Mouse (Mus musculus) brain, embryonic 14.5 days (tissue): Measurements from ENCODE around the gene Col27a1. TPM values are rescaled to one million over a fixed set of nuclear protein-coding genes. Genes with fewer than 3 reads are reported as not detected.

Experiments used
- DNase-seq: peaks from one replicate; pipeline ENCODE4 v3.0.0-alpha.2; 2011; ENCODE audit warnings: low read depth
- CTCF ChIP-seq: fragments of 200-500 bp; IDR thresholded peaks from 2 replicates; pipeline ENCODE4 v1.5.1; 2012; ENCODE audit warnings: inconsistent platforms, mild to moderate bottlenecking, moderate library complexity, borderline replicate concordance; ENCODE audit not compliant: insufficient read depth, insufficient read length; ENCODE audit errors: extremely low read depth
- POLR2A ChIP-seq: fragments of 200-500 bp; IDR thresholded peaks from 2 replicates; pipeline ENCODE4 v1.6.1; 2012; ENCODE audit warnings: mild to moderate bottlenecking, inconsistent platforms, borderline replicate concordance; ENCODE audit not compliant: poor library complexity, insufficient read depth, insufficient read length, severe bottlenecking; ENCODE audit errors: extremely low read depth
- polyA plus RNA-seq: library from polyadenylated mRNA; depleted of rRNA; stranded (reverse); fragments of >200 nt; gene quantifications from 2 replicates; pipeline ENCODE4 v1.2.3, GENCODE M21; 2012; rRNA removed

Col27a1 gene
- polyA plus RNA-seq, 1 experiment: 6.5 TPM

DNA sequence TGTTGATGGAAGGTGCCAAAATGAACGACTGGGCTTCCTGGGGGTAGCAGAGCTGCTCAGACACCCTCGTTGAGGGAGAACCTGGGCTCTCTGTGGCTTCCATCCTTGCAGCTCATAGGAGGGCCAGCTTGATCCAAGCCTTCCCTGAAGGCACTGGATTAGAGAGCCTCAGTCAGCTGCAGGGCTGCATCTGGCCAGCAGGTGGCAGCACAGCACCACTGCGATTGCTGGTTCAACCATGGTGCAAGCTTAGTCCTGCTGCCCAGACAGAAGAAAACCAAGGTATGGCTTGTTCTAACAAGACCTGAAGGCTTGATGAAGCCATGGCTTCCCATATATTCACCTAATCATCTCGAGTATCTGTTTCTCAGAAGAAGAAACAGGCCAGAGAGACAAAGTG lies 154.8 kb downstream of the Col27a1 start:
- TF ChIP-seq POLR2A (no peak), CTCF (peak; percentile 99)
- DNase-seq: peak; percentile 80

DNA sequence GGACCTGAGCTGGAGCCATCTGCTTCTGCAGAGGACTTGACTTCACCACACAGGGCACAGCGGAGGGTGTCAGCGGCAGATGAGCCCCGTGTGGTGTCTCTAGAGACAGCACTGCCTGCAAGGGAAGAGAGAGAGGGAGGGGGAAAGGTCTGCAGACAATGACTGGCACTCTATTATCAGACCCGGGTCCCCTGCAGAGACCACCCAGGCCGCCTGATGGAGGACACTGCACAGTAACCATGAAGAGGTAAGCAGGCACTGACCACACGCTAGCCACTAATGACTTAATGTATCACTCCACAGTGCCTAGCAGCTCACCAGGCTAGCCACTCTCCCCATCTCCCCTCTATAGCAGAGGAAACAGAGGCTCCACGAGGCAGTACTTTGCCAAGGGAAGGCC lies 157.1 kb downstream of the Col27a1 start:
- TF ChIP-seq POLR2A: no peak
- TF ChIP-seq CTCF: no peak
- DNase-seq: no peak

DNA sequence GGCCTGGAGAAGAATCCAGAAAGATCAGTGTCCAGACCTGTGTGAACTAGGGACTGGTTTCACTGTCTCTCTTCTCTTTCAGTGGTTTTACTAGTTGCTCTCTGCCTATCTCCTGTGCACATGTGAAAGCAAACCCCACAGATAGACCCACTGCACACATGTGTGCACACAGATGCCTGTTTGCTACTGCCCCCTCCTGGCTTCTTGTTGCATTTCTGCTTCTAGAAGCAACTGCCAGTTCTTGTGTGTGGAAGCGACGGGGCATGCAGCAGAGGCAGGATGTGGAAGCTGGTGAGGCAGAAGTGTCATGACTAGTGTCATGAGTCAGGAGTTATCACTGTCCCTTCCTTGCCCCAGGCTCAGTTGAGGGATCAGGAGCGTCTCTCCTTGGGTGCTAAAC lies 158.1 kb downstream of the Col27a1 start:
- DNase-seq: peak; percentile 59
- TF ChIP-seq POLR2A: no peak
- TF ChIP-seq CTCF: peak; percentile 60; the same call in 1 of the 2 replicates

DNA sequence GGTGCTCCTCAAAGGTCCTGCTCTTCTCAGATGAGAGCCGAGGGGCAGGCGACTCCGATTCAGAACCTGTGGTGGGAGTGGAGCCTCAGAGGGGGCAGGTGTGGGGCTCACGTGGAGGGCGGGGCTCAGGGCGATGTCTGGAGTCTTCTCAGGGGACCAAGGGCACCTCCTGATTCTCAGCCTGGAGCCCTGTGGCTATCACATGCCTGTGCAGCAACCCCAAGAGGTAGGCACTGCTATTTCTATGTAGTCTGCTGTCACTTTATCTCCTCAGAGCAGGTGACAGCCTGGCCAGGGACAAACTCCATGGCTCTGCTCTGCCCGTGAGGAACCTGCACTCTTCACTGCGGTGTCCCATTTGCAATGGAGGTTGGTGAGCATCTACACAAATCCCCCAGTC lies 159.6 kb downstream of the Col27a1 start:
- TF ChIP-seq POLR2A (no peak), CTCF (no peak)
- DNase-seq: no peak

DNA sequence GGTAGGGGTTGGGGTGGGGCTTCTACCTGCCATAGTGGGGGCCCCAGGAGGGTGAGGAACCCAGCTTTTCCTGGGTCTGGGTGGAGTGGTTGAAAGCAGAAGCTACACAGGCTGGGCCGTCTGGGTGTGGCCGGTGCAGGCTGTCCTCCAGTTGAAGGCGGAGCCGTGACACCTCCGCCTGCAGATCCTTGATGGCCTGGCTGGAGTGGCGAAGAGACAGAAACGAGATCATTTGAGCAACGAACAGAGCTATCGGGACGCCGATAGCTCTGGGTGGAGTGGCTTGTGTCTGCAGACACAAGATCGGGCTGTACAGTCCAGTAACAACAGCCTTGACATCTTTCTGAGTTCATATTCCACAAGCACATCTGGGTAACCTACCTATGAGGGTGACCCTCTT lies 160.5 kb downstream of the Col27a1 start:
- DNase-seq: no peak
- no peak for TF ChIP-seq POLR2A
- no peak for TF ChIP-seq CTCF

DNA sequence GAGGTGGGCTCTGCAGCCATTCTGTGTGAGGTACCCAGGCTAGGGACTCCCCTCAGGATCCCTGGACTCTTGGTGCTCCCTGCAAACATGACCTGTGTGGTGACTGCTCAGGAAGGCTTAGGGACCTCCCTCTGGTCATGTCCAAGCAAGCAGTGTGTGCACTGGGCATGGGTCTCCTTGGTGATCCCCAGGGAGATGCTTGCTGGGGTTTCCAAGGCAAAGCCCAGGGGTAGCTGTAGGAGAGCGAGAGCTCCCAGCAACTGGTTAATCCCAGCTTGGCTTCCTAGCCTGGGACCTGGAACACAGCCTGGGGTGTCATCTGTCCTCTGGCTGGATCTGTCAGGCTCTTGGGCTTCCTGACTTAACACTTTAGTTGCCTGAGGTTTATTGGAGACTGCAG lies 161.6 kb downstream of the Col27a1 start:
- peak; percentile 69 for DNase-seq
- TF ChIP-seq POLR2A (no peak), CTCF (no peak)

DNA sequence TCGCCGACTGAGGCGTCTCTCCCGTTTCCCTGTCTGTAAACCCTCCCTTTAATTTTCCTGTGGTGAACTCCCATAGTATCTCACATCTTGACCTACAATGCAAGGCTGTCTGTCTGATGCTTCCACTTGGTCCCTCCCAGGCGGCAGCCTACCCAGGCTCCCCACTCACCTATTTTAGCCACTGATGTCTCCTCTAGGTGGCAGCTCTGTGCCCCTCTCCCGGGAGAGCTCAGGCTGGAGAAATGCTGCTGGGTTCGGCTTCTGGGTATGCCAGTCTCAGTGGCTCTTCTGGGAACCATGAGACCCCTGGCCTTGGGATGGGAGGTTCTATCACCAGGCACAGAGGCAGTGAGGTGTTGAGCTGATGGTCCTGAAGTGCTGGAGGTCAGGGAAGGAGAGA lies 163.7 kb downstream of the Col27a1 start:
- DNase-seq: no peak
- TF ChIP-seq POLR2A (no peak), CTCF (peak; percentile 46; the same call in 1 of the 2 replicates)

DNA sequence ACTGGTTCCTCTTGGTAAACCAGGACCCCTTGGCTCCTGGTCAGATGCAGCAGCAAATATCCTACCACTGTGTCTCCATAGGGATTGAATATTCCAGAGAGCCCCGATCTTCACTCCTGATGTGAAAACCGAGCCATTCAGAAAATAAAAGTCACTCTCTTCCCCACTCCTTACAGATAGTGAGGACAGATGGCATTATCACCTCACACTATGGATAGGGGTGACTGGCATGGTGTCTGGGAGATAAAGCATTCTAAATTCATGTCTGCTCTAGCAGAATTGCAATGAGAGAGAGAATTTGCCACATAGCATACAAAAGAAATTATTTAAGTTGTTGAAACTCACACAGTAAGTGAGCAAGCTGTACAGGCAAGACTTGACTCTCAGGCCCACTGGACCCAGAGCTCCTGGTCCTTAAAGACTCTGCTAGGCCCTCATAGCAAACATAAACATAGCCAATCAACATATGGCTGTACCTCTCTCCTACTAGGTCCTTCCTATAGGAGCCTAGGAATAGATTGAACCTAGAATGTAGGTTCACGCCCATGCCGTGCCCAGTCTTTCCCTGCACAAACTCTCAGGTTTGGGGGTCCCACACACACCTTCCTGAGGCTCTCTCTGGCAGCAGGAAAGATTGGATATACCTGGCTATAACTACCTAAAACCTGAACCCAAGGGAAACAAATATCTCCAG lies 169.0 kb downstream of the Col27a1 start:
- TF ChIP-seq POLR2A (no peak), CTCF (no peak)
- no peak for DNase-seq

DNA sequence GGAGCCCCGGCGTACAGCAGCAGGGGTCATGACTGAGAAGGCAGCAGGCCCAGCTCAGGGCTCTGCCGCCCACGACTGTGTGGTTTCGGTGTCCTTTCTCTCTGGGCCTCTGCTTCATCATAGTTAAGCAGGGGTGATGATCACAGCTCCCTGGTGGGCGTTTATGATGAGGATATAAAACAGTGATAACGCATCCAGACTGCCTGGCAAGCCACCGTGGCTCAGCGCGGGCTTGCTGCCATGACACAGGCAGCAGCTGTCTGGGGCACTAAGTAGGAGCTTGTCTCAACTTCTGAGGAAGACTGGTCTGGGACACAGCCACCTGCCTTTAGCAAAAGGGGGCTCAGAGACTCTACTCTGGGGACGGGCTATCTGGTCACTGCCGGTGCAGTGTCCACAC lies 169.7 kb downstream of the Col27a1 start:
- DNase-seq: peak; percentile 51
- TF ChIP-seq POLR2A: no peak
- no peak for TF ChIP-seq CTCF

DNA sequence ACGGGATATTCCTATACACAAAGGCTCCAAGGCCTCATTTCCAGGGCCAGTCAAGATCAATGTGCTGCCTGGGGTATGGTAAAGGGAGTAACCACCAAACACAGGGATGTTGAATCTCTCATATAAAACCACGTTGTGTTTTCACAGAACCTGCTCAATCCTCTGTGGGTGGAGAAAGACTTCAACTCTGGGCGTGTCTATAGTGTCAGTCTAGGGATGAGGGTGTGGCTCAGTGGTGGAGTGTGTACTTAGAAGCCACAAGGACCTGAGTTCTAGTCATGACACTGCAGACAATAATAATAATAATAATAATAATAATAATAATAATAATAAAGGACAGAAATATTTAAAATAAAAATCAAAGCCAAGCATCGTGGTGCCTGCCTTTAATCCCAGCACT lies 170.5 kb downstream of the Col27a1 start:
- TF ChIP-seq CTCF (no peak), POLR2A (no peak)
- DNase-seq: no peak

Other genes starting within 250 kb of the Col27a1 start
- gene Zfp618, start 248.4 kb upstream of the Col27a1 start, polyA plus RNA-seq: 25.8 and 39.7 TPM in 2 replicates
- gene Ambp, start 59.2 kb upstream of the Col27a1 start, polyA plus RNA-seq: 0.05 and 0.25 TPM in 2 replicates
- 0.04 and 0.05 TPM in 2 replicates for gene Kif12, start 41.9 kb upstream of the Col27a1 start, polyA plus RNA-seq
- gene Orm1, start 130.6 kb downstream of the Col27a1 start, polyA plus RNA-seq: not detected in 2 replicates
- gene Orm3, start 142.2 kb downstream of the Col27a1 start, polyA plus RNA-seq: not detected in 2 replicates
- not detected in 2 replicates for gene Orm2, start 148.4 kb downstream of the Col27a1 start, polyA plus RNA-seq
- 7.7 and 9.1 TPM in 2 replicates for gene Akna, start 189.3 kb downstream of the Col27a1 start, polyA plus RNA-seq